Mouse (Mus musculus) kidney, postnatal 0 days (tissue): Measurements from ENCODE around the gene 2010315B03Rik. TPM values are rescaled to one million over a fixed set of nuclear protein-coding genes. Genes with fewer than 3 reads are reported as not detected.
"Not testable (repeated sequence)": the region's sequence is repeated elsewhere in the genome, so short reads cannot be mapped to it uniquely, and the experiment has no call there.

Experiments
- ATAC-seq: fragments of 200-750 bp; cut with Nextera tagmentation; replicated peaks from 2 replicates; pipeline ENCODE4 v1.8.0; 2017; ENCODE audit warnings: low read depth, moderate number of reproducible peaks, moderate TSS enrichment, moderate library complexity; ENCODE audit not compliant: low FRiP score
- DNase-seq: peaks from one replicate; pipeline ENCODE4 v3.0.0-alpha.2; 2016; ENCODE audit warnings: low spot score
- H3K27ac ChIP-seq: fragments of 300-500 bp; sonication (generic); 2 replicates; pipeline ENCODE4 v1.5.1; 2014; ENCODE audit warnings: mild to moderate bottlenecking
- H3K27me3 ChIP-seq: fragments of 300-500 bp; sonication (generic); 2 replicates; pipeline ENCODE4 v1.6.1; 2014; ENCODE audit warnings: low read length, mixed read lengths; ENCODE audit not compliant: insufficient read depth
- H3K36me3 ChIP-seq: fragments of 300-500 bp; sonication (generic); 2 replicates; pipeline ENCODE4 v1.6.1; 2014; ENCODE audit warnings: low read length, mixed read lengths; ENCODE audit not compliant: insufficient read depth
- H3K4me1 ChIP-seq: fragments of 300-500 bp; sonication (generic); replicated peaks from 2 replicates; pipeline ENCODE4 v1.6.1; 2014; ENCODE audit warnings: antibody characterized with exemption, low read length, mixed read lengths; ENCODE audit not compliant: insufficient read depth
- H3K4me2 ChIP-seq: fragments of 300-500 bp; sonication (generic); 2 replicates; pipeline ENCODE4 v1.6.1; 2014; ENCODE audit warnings: mild to moderate bottlenecking, low read length, moderate library complexity, mixed read lengths
- H3K4me3 ChIP-seq: fragments of 300-500 bp; sonication (generic); replicated peaks from 2 replicates; pipeline ENCODE4 v1.5.1; 2014; ENCODE audit warnings: low read depth, low read length
- H3K9ac ChIP-seq: fragments of 300-500 bp; sonication (generic); 2 replicates; pipeline ENCODE4 v1.6.1; 2014; ENCODE audit warnings: low read depth, low read length
- H3K9me3 ChIP-seq: fragments of 300-500 bp; sonication (generic); replicated peaks from 2 replicates; pipeline ENCODE4 v1.6.1; 2016; ENCODE audit warnings: low read length, inconsistent platforms, mixed read lengths
- CTCF ChIP-seq: IDR thresholded peaks from 2 replicates; pipeline ENCODE4 v1.5.1; 2016; ENCODE audit warnings: antibody characterized with exemption, low read depth, mild to moderate bottlenecking, moderate library complexity
- WGBS: fragments of 180-500 bp; shearing (Covaris S2); extraction: QIAGEN DNeasy Blood & Tissue Kit; methylation state at CpG from one replicate; pipeline ENCODE4 v1.1.7; 2014; 5-methylcytosine and 5-hydroxymethylcytosine counted together
- polyA plus RNA-seq: library from polyadenylated mRNA; unstranded; fragments of >200 nt; fragmentation: Nextera tagmentation; extraction: Ambion mirVana; gene quantifications from 2 replicates; pipeline ENCODE4 v1.2.1, GENCODE M21; 2015

Gene 2010315B03Rik
- polyA plus RNA-seq, 1 experiment from 2014 or later: 14.6 TPM

- Histone ChIP-seq H3K4me1 (no peaks in the 10 kb centered on the region), H3K9ac (no peak overlapping the region), H3K36me3 (no peaks in the 10 kb centered on the region), H3K4me2 (no peak overlapping the region), H3K9me3 (no peaks in the 10 kb centered on the region), H3K27me3 (no peaks in the 10 kb centered on the region), H3K27ac (no peak overlapping the region), H3K4me3 (no peak overlapping the region)
- WGBS: 73% methylated on average over 4 of the region's 4 CpGs
- no peak for ATAC-seq
- TF ChIP-seq CTCF: no peak
- no peak for DNase-seq
Measured at GRCm38 (mm10) chr9:124262987-124263717, 49.3 kb downstream of the 2010315B03Rik start.

- no peaks in the 10 kb centered on the region for H3K27me3 ChIP-seq
- no peak for TF ChIP-seq CTCF
- WGBS: 58% methylated on average over 4 of the region's 4 CpGs
Measured at GRCm38 (mm10) chr9:124258067-124258556, 54.4 kb downstream of the 2010315B03Rik start.

GRCm38 (mm10) chr9:124257200-124258066 lies 55.1 kb downstream of the 2010315B03Rik start:
- ATAC-seq (peak; percentile 76), DNase-seq (peak; percentile 83)
- H3K4me3 ChIP-seq: no peak overlapping the region
- no peak for TF ChIP-seq CTCF
- H3K36me3 ChIP-seq: no peaks in the 10 kb centered on the region
- WGBS: 70% methylated on average over 1 of the region's 1 CpGs
- H3K9ac ChIP-seq: no peak overlapping the region
- H3K27me3 ChIP-seq: no peaks in the 10 kb centered on the region
- peaks cover 10% of the 10 kb centered on the region for H3K9me3 ChIP-seq
- H3K4me1 ChIP-seq: no peaks in the 10 kb centered on the region
- no peak overlapping the region for H3K27ac ChIP-seq
- no peak overlapping the region for H3K4me2 ChIP-seq

More at GRCm38 (mm10) chr9:124258067-124258556, 54.4 kb downstream of the 2010315B03Rik start:
- H3K9ac ChIP-seq: no peak overlapping the region
- no peak overlapping the region for H3K4me2 ChIP-seq
- ATAC-seq (no peak), DNase-seq (no peak)
- H3K27ac ChIP-seq: no peak overlapping the region
- peaks cover 10% of the 10 kb centered on the region for H3K9me3 ChIP-seq
- H3K36me3 ChIP-seq: no peaks in the 10 kb centered on the region
- no peak overlapping the region for H3K4me3 ChIP-seq
- no peaks in the 10 kb centered on the region for H3K4me1 ChIP-seq

GRCm38 (mm10) chr9:124256271-124257199 lies 56.0 kb downstream of the 2010315B03Rik start:
- H3K27ac ChIP-seq: not testable (repeated sequence)
- peak; percentile 83 for ATAC-seq
- 15% methylated on average over 1 of the region's 1 CpGs for WGBS

GRCm38 (mm10) chr9:124251438-124251837 lies 61.1 kb downstream of the 2010315B03Rik start:
- H3K9me3 ChIP-seq: 0 out of 2 replicates have a peak, but pooled peaks cover under 1% of the 10 kb centered on the region
- H3K27me3 ChIP-seq: no peaks in the 10 kb centered on the region
- no peak for ATAC-seq
- no peak overlapping the region for H3K4me3 ChIP-seq
- no peaks in the 10 kb centered on the region for H3K4me1 ChIP-seq
- peak; percentile 61 for TF ChIP-seq CTCF
- no peak for DNase-seq
- no peak overlapping the region for H3K4me2 ChIP-seq
- no peak overlapping the region for H3K27ac ChIP-seq
- no peaks in the 10 kb centered on the region for H3K36me3 ChIP-seq
- H3K9ac ChIP-seq: no peak overlapping the region

More at GRCm38 (mm10) chr9:124256271-124257199, 56.0 kb downstream of the 2010315B03Rik start:
- DNase-seq, H3K4me3 ChIP-seq, H3K4me1 ChIP-seq, H3K27me3 ChIP-seq, H3K9ac ChIP-seq, H3K9me3 ChIP-seq, H3K36me3 ChIP-seq, H3K4me2 ChIP-seq: not testable (repeated sequence)

Other genes with a start within 250 kb of the 2010315B03Rik start
- gene Ccr2, start 210.7 kb downstream of the 2010315B03Rik start, polyA plus RNA-seq: 1.0 and 1.2 TPM in 2 replicates
- gene Ccr5, start 191.2 kb downstream of the 2010315B03Rik start, polyA plus RNA-seq: 1.0 TPM in 2 replicates
- gene Ppp2r3d, start 164.2 kb upstream of the 2010315B03Rik start, polyA plus RNA-seq: 131 and 136 TPM in 2 replicates
- not detected in 2 replicates for gene Gm21836, start 181.1 kb upstream of the 2010315B03Rik start, polyA plus RNA-seq